9 mouse cellular contexts compared by ENCODE assay signal in the genomic region with DNA sequence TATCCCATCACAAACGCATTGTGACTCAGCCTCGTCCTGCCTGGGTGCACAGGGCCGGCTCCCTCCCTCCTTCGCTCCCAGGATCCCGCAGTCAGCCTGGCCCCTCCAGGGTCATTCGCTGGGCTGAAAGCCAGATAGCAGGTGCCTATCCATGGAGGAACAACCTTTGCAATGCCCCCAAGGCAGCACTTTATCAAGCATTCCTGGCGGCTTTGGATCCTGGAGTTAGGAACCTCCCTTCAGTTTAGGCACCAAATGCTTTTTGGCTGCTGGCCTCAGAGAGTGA.
A peak's percentile ranks its signal among the peaks of the same experiment; 100 is the strongest.
DNase-seq lines count a peak whose midpoint lies in the region; ATAC-seq lines count a peak whose summit lies in the region.
"Had no signal": no experiment of that assay in that cellular context is flagged by ENCODE, and none has a peak within 500 bp of the region (broad histone marks: within the 10 kb centered on the region; RNA-seq: fewer than 3 reads in every experiment).

No protein-coding gene starts in this region.

- no peaks in the 10 kb centered on the region for H3K36me3 ChIP-seq in intestine, embryonic 16.5 days (ENCODE audit: control insufficient read depth, insufficient read depth, low read length)
- H3K36me3 ChIP-seq in intestine, embryonic 15.5 days, result no peaks in the 10 kb centered on the region
- no peaks in the 10 kb centered on the region for H3K36me3 ChIP-seq in heart, embryonic 16.5 days (ENCODE audit: control insufficient read depth, insufficient read depth)
- H3K36me3 ChIP-seq: limb, embryonic 15.5 days had no signal

- no peaks in the 10 kb centered on the region for H3K9me3 ChIP-seq in intestine, embryonic 16.5 days (ENCODE audit: control insufficient read depth, low read length)
- H3K9me3 ChIP-seq in intestine, embryonic 15.5 days, result no peaks in the 10 kb centered on the region
- no peaks in the 10 kb centered on the region for H3K9me3 ChIP-seq in heart, embryonic 16.5 days (replicated peaks; ENCODE audit: control insufficient read depth, low read length)
- H3K9me3 ChIP-seq: limb, embryonic 15.5 days had no signal

- peak; percentile 67; the same call in 1 of the 2 replicates for ATAC-seq in intestine, embryonic 16.5 days
- ATAC-seq in intestine, embryonic 15.5 days, result no peak
- peak; percentile 71 for ATAC-seq in heart, embryonic 16.5 days (replicated peaks; ENCODE audit: extremely low read depth, insufficient read depth, low FRiP score)
- ATAC-seq in erythroblast, adult 5-6 weeks (replicated peaks; ENCODE audit: low FRiP score, poor library complexity, severe bottlenecking), result no peak

- H3K4me1 ChIP-seq in intestine, embryonic 16.5 days (ENCODE audit: control insufficient read depth, insufficient read depth, low read length), result no peaks in the 10 kb centered on the region
- H3K4me1 ChIP-seq in intestine, embryonic 15.5 days (replicated peaks), result no peaks in the 10 kb centered on the region
- H3K4me1 ChIP-seq in heart, embryonic 16.5 days (ENCODE audit: control insufficient read depth, insufficient read depth, low read length), result peaks cover 27% of the 10 kb centered on the region
- H3K4me1 ChIP-seq: limb, embryonic 15.5 days had no signal

- H3K27ac ChIP-seq in intestine, embryonic 16.5 days (ENCODE audit: low read length), result no peak overlapping the region
- H3K27ac ChIP-seq in intestine, embryonic 15.5 days, result no peak overlapping the region
- peak overlapping the region; percentile 75 for H3K27ac ChIP-seq in heart, embryonic 16.5 days (ENCODE audit: low read length)
- H3K27ac ChIP-seq: limb, embryonic 15.5 days had no signal

- no peak overlapping the region for H3K9ac ChIP-seq in intestine, embryonic 16.5 days (ENCODE audit: low read depth, low read length)
- no peak overlapping the region for H3K9ac ChIP-seq in intestine, embryonic 15.5 days
- peak overlapping the region; percentile 17; the same call in 1 of the 2 replicates for H3K9ac ChIP-seq in heart, embryonic 16.5 days (ENCODE audit: low read length)
- H3K9ac ChIP-seq: limb, embryonic 15.5 days had no signal

- H3K27me3 ChIP-seq in intestine, embryonic 16.5 days (replicated peaks; ENCODE audit: control insufficient read depth, insufficient read depth, low read length), result no peaks in the 10 kb centered on the region
- H3K27me3 ChIP-seq in intestine, embryonic 15.5 days (replicated peaks), result no peaks in the 10 kb centered on the region
- no peaks in the 10 kb centered on the region for H3K27me3 ChIP-seq in heart, embryonic 16.5 days (ENCODE audit: control insufficient read depth, insufficient read depth, low read length)
- H3K27me3 ChIP-seq: limb, embryonic 15.5 days had no signal

- 50% methylated on average over 7 of the region's 7 CpGs for WGBS in intestine, embryonic 16.5 days
- 50% methylated on average over 7 of the region's 7 CpGs for WGBS in intestine, embryonic 15.5 days
- 26% methylated on average over 7 of the region's 7 CpGs for WGBS in heart, embryonic 16.5 days

- DNase-seq in adrenal gland, adult 18-20 months (ENCODE audit: low spot score in 2 of 2), result peak; percentile 27 to 68
- DNase-seq in kidney, postnatal 14 days, result peak; percentile 79
- DNase-seq in frontal cortex, postnatal 25 days (ENCODE audit: low spot score in 2 of 2), result no peak
- DNase-seq in thymus, postnatal 0 days (ENCODE audit: low spot score), result no peak

- no peak overlapping the region for H3K4me3 ChIP-seq in intestine, embryonic 16.5 days (ENCODE audit: low read length)
- H3K4me3 ChIP-seq in intestine, embryonic 15.5 days (replicated peaks), result no peak overlapping the region
- H3K4me3 ChIP-seq in heart, embryonic 16.5 days (ENCODE audit: low read length), result no peak overlapping the region
- H3K4me3 ChIP-seq: limb, embryonic 15.5 days had no signal

- H3K4me2 ChIP-seq in intestine, embryonic 16.5 days (ENCODE audit: low read depth, low read length), result no peak overlapping the region
- no peak overlapping the region for H3K4me2 ChIP-seq in intestine, embryonic 15.5 days (replicated peaks)
- H3K4me2 ChIP-seq in heart, embryonic 16.5 days (ENCODE audit: low read depth, low read length), result peak overlapping the region; percentile 30
- H3K4me2 ChIP-seq: limb, embryonic 15.5 days had no signal

Comparison
In these comparisons a context has a peak if more than half of its experiments do, and no peak if none do; other contexts are left out.
1. ATAC-seq: peak in intestine, embryonic 16.5 days (single experiment) and heart, embryonic 16.5 days (single experiment); none in intestine, embryonic 15.5 days (single experiment) and erythroblast, adult 5-6 weeks (single experiment).
2. DNase-seq: peak in adrenal gland, adult 18-20 months (2 of 2) and kidney, postnatal 14 days (single experiment); none in frontal cortex, postnatal 25 days (0 of 2) and thymus, postnatal 0 days (single experiment).